Mouse (Mus musculus) retina, postnatal 1 day (tissue): ENCODE measurements around the gene Hipk1.

Experiments used
- DNase-seq: peaks from one replicate; pipeline ENCODE4 v3.0.0-alpha.2; 2012

Gene Hipk1

DNA sequence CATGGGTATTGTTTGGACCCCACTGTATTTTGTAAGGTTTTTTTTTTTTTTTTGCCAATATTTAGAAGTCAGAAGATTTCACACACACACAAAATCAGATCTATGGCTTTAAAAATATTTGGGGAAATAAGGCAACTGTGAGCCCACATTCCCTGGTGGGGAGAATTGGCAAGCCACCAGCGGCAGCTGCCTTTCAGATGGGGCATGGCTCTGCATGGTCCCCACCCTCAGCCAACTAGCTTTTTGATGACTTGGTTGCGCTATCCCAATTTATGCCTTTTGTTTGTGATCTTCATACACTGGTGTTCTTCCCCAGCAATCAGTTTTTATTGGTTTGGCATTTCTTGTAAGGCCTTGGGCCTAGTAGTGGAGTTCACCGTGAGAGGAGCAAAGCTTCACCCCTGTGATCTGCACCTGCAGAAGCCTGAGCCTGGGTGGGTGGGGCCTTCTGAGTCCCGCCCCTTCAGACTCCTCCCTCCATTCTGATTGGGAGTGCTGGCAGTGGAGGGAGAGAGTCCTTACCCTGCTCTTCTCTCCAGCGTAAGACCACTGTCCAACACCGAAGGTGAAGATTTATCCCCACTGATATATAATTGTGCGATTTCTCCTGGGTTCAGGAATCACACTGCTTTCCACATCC is 77.0 kb downstream of the Hipk1 start:
- DNase-seq = no peak

DNA sequence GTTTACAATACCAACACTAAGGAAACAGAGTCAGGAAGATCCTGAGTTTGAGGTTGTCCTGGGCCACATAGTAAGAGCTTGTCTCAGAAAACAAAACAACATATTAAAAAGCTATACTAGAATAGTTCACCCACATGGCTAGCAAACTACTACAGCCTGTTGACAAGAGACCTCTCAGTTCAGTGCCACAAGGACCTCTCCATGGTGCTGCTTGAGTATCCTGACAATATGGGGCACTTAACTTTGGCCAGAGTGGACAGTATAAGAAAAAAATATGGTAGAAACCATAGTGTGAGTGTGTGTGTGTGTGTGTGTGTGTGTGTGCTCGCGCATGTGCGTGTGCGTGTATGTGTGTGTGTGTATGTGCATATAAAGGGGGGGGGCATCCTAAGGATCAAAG is 79.2 kb downstream of the Hipk1 start:
- DNase-seq = no peak

DNA sequence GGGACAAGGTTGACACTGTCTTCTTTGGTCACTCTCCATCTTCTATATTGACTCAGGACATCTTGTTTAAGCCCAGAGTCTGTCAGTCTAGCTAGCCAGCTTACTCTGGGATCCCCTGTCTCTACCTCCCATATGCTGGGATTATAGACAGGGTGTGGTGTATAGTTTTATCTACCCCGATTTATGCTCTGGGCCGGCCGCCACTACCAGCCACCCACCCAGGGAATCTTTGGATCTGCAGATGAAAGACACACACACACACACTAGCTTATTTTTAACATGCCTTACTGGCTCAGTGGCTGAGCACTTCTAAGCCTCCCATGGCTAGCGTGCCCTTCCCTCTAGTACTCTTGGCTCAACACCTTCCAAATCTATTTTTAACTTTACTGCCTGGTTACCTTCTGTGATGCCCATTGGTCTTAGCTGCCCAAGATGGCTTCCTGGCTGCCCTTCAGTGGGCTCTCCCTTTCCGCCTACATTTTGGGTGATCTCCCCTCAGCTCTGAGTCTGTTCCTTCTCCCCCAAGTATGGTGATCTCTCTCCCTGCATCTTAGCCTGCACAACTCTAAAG is 81.8 kb downstream of the Hipk1 start:
- no peak for DNase-seq

DNA sequence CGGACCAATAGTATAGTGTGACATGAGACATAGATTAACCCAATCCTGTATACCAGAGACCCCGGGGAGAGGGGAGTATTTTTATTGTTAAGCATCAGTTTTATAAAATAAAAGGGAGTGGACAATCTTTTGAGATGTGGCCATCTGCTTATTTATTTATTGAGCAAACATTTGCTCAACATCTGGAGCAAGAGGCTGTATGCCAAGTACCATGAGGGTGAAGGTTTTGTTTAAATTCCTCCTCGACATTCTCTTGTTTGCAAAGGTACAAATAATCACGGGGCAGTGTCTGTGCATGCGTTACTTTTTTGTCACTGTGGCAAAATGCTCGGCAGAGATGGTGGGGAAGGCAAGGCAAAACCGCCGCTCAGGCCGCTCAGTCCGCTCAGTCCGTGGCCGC is 85.9 kb downstream of the Hipk1 start:
- no peak for DNase-seq

DNA sequence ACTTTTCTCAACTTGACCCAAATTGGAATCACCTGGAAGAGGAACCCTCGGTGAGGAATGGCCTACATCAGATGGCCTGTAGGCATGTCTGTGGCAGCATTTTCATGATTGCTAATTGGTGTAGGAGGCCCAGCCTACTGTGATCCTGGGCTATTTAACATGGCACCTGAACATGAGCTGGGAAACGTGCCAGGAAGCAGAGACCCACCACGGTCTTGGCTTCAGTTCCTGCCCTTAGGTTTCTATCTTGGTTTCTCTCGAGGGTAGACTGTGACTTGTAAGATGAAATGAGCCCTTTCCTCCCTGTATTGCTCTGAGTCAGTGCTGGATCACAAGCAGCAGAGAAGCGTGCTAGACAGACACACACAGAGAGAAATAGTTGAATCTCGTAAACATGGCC is 86.7 kb downstream of the Hipk1 start:
- no peak for DNase-seq

DNA sequence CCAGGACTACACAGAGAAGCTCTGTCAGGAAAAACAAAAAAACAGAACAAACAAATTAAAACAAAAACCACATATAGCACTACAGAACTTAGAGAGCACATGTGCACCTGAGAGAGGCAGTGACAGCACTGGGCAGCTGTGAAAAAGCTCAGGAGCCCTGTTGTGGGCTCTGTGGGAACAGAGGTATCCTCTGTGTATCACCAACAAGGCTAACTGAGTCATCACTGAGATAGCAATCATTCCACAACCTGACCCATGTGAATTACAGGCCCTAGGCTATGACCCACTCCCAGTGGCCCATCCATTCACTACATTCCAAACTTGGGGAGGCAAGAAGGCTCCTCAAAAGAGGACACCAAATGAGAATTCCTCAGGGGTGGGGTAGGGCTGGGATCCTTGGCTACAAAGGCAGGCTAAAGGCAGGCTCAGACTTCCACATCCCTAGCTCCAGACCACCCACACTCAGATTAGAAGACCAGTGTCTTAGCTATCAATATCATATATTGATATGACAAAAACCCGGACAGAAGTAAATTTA is 94.9 kb downstream of the Hipk1 start:
- DNase-seq = no peak

DNA sequence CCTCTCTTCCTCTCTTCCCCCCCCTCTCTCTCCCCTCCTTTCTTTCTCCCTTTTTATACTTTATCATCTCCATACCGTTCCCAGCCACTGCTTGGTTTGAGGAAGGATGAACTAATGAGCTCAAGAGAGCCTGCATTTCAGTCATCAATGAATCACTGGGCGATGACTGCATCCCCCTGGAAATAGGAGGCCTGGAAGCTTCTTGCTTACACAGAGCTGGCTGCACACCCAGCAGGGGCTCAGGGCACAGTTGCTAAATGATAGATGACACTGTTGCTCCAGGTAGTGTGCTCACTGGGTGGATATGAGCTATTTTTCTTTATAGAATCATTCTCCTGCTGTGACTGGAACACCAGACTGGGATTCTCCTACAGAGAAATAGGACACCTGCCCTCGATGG is 95.8 kb downstream of the Hipk1 start:
- DNase-seq = no peak

DNA sequence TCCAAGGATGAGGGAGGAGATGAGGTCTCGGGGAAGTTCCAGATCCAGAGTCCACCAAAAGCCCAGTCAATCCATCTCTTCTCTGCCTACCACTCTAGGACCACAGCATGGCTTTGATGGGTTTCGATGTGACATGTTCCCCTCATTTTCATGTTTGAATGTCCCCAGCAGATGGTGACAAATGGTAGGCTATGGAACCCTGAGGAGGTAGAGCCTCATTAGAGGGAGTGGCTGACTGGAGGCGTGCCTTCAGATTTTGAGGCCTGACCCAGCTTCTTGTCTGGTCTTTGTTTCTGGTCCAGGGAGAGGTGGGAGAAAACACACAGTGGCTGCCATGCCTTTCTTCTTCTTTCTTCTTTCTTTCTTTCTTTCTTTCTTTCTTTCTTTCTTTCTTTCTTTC is 100.9 kb downstream of the Hipk1 start:
- DNase-seq = peak; percentile 27
